ENCODE assay signal across 8 mouse cellular contexts in the genomic region with DNA sequence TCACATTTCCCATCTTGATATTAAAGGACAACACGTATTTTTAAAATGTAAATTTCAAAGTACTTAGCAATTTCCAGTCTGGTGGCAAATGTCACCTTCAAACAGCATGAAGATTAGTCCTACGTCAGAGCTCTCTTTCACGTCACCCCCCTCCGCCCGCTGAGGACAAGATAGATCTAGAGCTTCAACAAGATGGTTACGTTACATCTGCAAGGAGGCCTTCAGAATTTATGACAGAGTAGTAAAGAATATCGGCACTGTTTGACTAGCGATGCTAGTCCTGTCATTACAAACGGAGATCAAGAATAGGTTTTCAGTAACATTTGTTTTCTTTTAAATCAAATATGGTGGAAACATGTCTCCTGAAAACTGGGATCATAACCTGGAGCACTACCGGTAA. TPM values are rescaled to one million over a fixed set of nuclear protein-coding genes. Genes with fewer than 3 reads are reported as not detected.
DNase-seq lines count a peak whose midpoint lies in the region; ATAC-seq and TF ChIP-seq lines count a peak whose summit lies in the region.

No protein-coding gene starts in this region.

- H3K27ac ChIP-seq in forebrain, embryonic 13.5 days, result no peak overlapping the region; the same call in 1 of the 2 replicates
- H3K27ac ChIP-seq in intestine, postnatal 0 days (ENCODE audit: low read depth, low read length), result peak overlapping the region; percentile 41
- H3K27ac ChIP-seq in limb, embryonic 13.5 days, result no peak overlapping the region

- H3K9ac ChIP-seq in forebrain, embryonic 13.5 days, result peak overlapping the region; percentile 78
- peak overlapping the region; percentile 27 for H3K9ac ChIP-seq in intestine, postnatal 0 days (ENCODE audit: low read depth, low read length)
- peak overlapping the region; percentile 80 for H3K9ac ChIP-seq in limb, embryonic 13.5 days

- H3K36me3 ChIP-seq in forebrain, embryonic 13.5 days (ENCODE audit: poor library complexity, severe bottlenecking), result peaks cover 10% of the 10 kb centered on the region
- H3K36me3 ChIP-seq in intestine, postnatal 0 days (ENCODE audit: control insufficient read depth, insufficient read depth), result 0 out of 2 replicates have a peak, but pooled peaks cover 4% of the 10 kb centered on the region
- peaks cover 5% of the 10 kb centered on the region; the same call in 1 of the 2 replicates for H3K36me3 ChIP-seq in limb, embryonic 13.5 days

- no peak for TF ChIP-seq CTCF in intestine, postnatal 0 days (IDR thresholded peaks at IDR 0.05; ENCODE audit: low read depth)

- no peaks in the 10 kb centered on the region for H3K27me3 ChIP-seq in forebrain, embryonic 13.5 days
- H3K27me3 ChIP-seq in intestine, postnatal 0 days (replicated peaks; ENCODE audit: control insufficient read depth, insufficient read depth, low read length), result no peaks in the 10 kb centered on the region
- H3K27me3 ChIP-seq in limb, embryonic 13.5 days, result no peaks in the 10 kb centered on the region

- H3K4me2 ChIP-seq in forebrain, embryonic 13.5 days, result peak overlapping the region; percentile 83
- peak overlapping the region; percentile 54 for H3K4me2 ChIP-seq in intestine, postnatal 0 days (replicated peaks; ENCODE audit: low read depth)
- H3K4me2 ChIP-seq in limb, embryonic 13.5 days (replicated peaks), result peak overlapping the region; percentile 68

- WGBS in forebrain, embryonic 13.5 days, result 10% methylated on average over 10 of the region's 10 CpGs
- WGBS in intestine, postnatal 0 days, result 5% methylated on average over 10 of the region's 10 CpGs
- WGBS in limb, embryonic 13.5 days, result 10% methylated on average over 10 of the region's 10 CpGs

- no peak for DNase-seq in frontal cortex, postnatal 25 days (ENCODE audit: low spot score in 2 of 2)
- peak; percentile 76 for DNase-seq in T-cell, adult 2 months (ENCODE audit: low spot score)
- DNase-seq in retina, postnatal 1 day, result peak; percentile 43
- DNase-seq in urinary bladder, postnatal 4 days (ENCODE audit: low spot score in 2 of 2), result no peak

- H3K4me3 ChIP-seq in forebrain, embryonic 13.5 days, result peak overlapping the region; percentile 74
- H3K4me3 ChIP-seq in intestine, postnatal 0 days (ENCODE audit: low read depth, low read length), result peak overlapping the region; percentile 64
- peak overlapping the region; percentile 80 for H3K4me3 ChIP-seq in limb, embryonic 13.5 days

- peaks cover 29% of the 10 kb centered on the region for H3K4me1 ChIP-seq in forebrain, embryonic 13.5 days
- no peaks in the 10 kb centered on the region; the same call in none of the 2 replicates for H3K4me1 ChIP-seq in intestine, postnatal 0 days (replicated peaks; ENCODE audit: control insufficient read depth, insufficient read depth, low read length)
- H3K4me1 ChIP-seq in limb, embryonic 13.5 days, result peaks cover 35% of the 10 kb centered on the region

- ATAC-seq in frontal cortex, adult (ENCODE audit: low TSS enrichment), result peak; percentile 33; the same call in 1 of the 2 replicates
- no peak for ATAC-seq in forebrain, embryonic 13.5 days
- no peak for ATAC-seq in intestine, postnatal 0 days
- no peak for ATAC-seq in limb, embryonic 13.5 days (ENCODE audit: low FRiP score, low read depth)

- no peaks in the 10 kb centered on the region for H3K9me3 ChIP-seq in forebrain, embryonic 13.5 days (replicated peaks)
- H3K9me3 ChIP-seq in intestine, postnatal 0 days (ENCODE audit: control insufficient read depth), result no peaks in the 10 kb centered on the region
- no peaks in the 10 kb centered on the region for H3K9me3 ChIP-seq in limb, embryonic 13.5 days

RNA-seq across cellular contexts. Expression of a gene that starts 1.1 kb away (rescaled TPM):
- polyA plus RNA-seq in forebrain, embryonic 13.5 days (2015; fragmentation: Nextera tagmentation; extraction: Ambion mirVana), result 10.9 and 13.8 TPM in 2 replicates
- polyA plus RNA-seq in intestine, postnatal 0 days (2015; fragmentation: Nextera tagmentation; extraction: Ambion mirVana), result 1.4 and 2.8 TPM in 2 replicates
- 9.3 and 10.0 TPM in 2 replicates for polyA plus RNA-seq in limb, embryonic 13.5 days (2015; fragmentation: Nextera tagmentation; extraction: Ambion mirVana)

RNA-seq across cellular contexts. Expression of a gene that starts 1.2 kb away (rescaled TPM):
- 454 and 496 TPM in 2 replicates for polyA plus RNA-seq in forebrain, embryonic 13.5 days (2015; fragmentation: Nextera tagmentation; extraction: Ambion mirVana)
- polyA plus RNA-seq in intestine, postnatal 0 days (2015; fragmentation: Nextera tagmentation; extraction: Ambion mirVana), result 779 and 782 TPM in 2 replicates
- polyA plus RNA-seq in limb, embryonic 13.5 days (2015; fragmentation: Nextera tagmentation; extraction: Ambion mirVana), result 366 and 374 TPM in 2 replicates

Comparison
In these comparisons a context has a peak if more than half of its experiments do, and no peak if none do; other contexts are left out.
1. DNase-seq: peak in T-cell, adult 2 months (single experiment) and retina, postnatal 1 day (single experiment); none in frontal cortex, postnatal 25 days (0 of 2) and urinary bladder, postnatal 4 days (0 of 2).
2. H3K9ac ChIP-seq: peak in every context shown above with its lines; median percentile 80 in limb, embryonic 13.5 days; 78 in forebrain, embryonic 13.5 days; 27 in intestine, postnatal 0 days.
3. Peak in every context shown above with its lines, with median percentiles within 50 percentile points of each other: H3K4me2 ChIP-seq and H3K4me3 ChIP-seq.